Mouse (Mus musculus) hindbrain, postnatal 0 days (tissue): ENCODE data around the gene Olfr1477. TPM values are rescaled to one million over a fixed set of nuclear protein-coding genes. Genes with fewer than 3 reads are reported as not detected.
"Not testable (repeated sequence)": the region's sequence is repeated elsewhere in the genome, so short reads cannot be mapped to it uniquely, and the experiment has no call there.

Experiments
- ATAC-seq: fragments of 200-750 bp; cut with Nextera tagmentation; 2 replicates; pipeline ENCODE4 v1.8.0; 2017; ENCODE audit warnings: mild to moderate bottlenecking, moderate TSS enrichment, moderate library complexity
- DNase-seq: peaks from one replicate; pipeline ENCODE4 v3.0.0-alpha.2; 2015; ENCODE audit warnings: low spot score
- H3K27ac ChIP-seq: fragments of 300-500 bp; sonication (generic); 2 replicates; pipeline ENCODE4 v1.5.1; 2014; ENCODE audit warnings: mild to moderate bottlenecking
- H3K27me3 ChIP-seq: fragments of 300-500 bp; sonication (generic); 2 replicates; pipeline ENCODE4 v1.6.1; 2014; ENCODE audit warnings: low read length, mixed read lengths; ENCODE audit not compliant: insufficient read depth
- H3K36me3 ChIP-seq: fragments of 300-500 bp; sonication (generic); 2 replicates; pipeline ENCODE4 v1.6.1; 2014; ENCODE audit warnings: low read length, mixed read lengths; ENCODE audit not compliant: insufficient read depth
- H3K4me1 ChIP-seq: fragments of 300-500 bp; sonication (generic); 2 replicates; pipeline ENCODE4 v1.6.1; 2014; ENCODE audit warnings: antibody characterized with exemption, low read length, mixed read lengths; ENCODE audit not compliant: insufficient read depth
- H3K4me2 ChIP-seq: fragments of 300-500 bp; sonication (generic); 2 replicates; pipeline ENCODE4 v1.6.1; 2014; ENCODE audit warnings: low read depth, mild to moderate bottlenecking, low read length, moderate library complexity, mixed read lengths
- H3K4me3 ChIP-seq: fragments of 300-500 bp; sonication (generic); 2 replicates; pipeline ENCODE4 v1.5.1; 2014; ENCODE audit warnings: low read length
- H3K9ac ChIP-seq: fragments of 300-500 bp; sonication (generic); replicated peaks from 2 replicates; pipeline ENCODE4 v1.6.1; 2014; ENCODE audit warnings: mild to moderate bottlenecking, low read length, moderate library complexity, mixed read lengths
- H3K9me3 ChIP-seq: fragments of 300-500 bp; sonication (generic); 2 replicates; pipeline ENCODE4 v1.6.1; 2016; ENCODE audit warnings: low read length, mixed read lengths
- CTCF ChIP-seq: IDR thresholded peaks from 2 replicates; pipeline ENCODE4 v1.5.1; 2016; ENCODE audit warnings: antibody characterized with exemption, control low read depth, low read depth
- WGBS: fragments of 180-500 bp; shearing (Covaris S2); extraction: QIAGEN DNeasy Blood & Tissue Kit; methylation state at CpG from one replicate; pipeline ENCODE4 v1.1.7; 2014; 5-methylcytosine and 5-hydroxymethylcytosine counted together
- polyA plus RNA-seq: library from polyadenylated mRNA; unstranded; fragments of >200 nt; fragmentation: Nextera tagmentation; extraction: Ambion mirVana; gene quantifications from 2 replicates; pipeline ENCODE4 v1.2.1, GENCODE M21; 2015
- total RNA-seq: library from RNA; depleted of rRNA; stranded (reverse); fragments of >200 nt; gene quantifications from 2 replicates; pipeline ENCODE4 v1.2.3, GENCODE M21; 2014; rRNA removed

Gene Olfr1477
- total RNA-seq: not detected in 2 replicates
- polyA plus RNA-seq: not detected in 2 replicates

GRCm38 (mm10) chr19:13500246-13500645, at the start of gene Olfr1477:
Gene Olfr1477 (plus strand): TSS chr19:13500546.
- Histone ChIP-seq H3K9me3 (no peaks in the 10 kb centered on the region), H3K4me1 (no peaks in the 10 kb centered on the region), H3K27ac (no peak within 1 kb of the TSS), H3K4me3 (no peak within 1 kb of the TSS), H3K4me2 (no peak within 1 kb of the TSS), H3K36me3 (no peaks in the 10 kb centered on the region), H3K9ac (no peak within 1 kb of the TSS), H3K27me3 (no peaks in the 10 kb centered on the region)
- DNase-seq (no peak), ATAC-seq (no peak)
- TF ChIP-seq CTCF: no peak
- 74% methylated on average over 3 of the region's 3 CpGs for WGBS

GRCm38 (mm10) chr19:13455986-13456385, 44.4 kb upstream of the Olfr1477 start, which contains the start of gene Olfr1472:
Gene Olfr1472 (minus strand): TSS chr19:13456086.
- Histone ChIP-seq H3K9me3 (0 out of 2 replicates have a peak, but pooled peaks cover 3% of the 10 kb centered on the region), H3K27ac (no peak within 1 kb of the TSS), H3K4me2 (no peak within 1 kb of the TSS), H3K4me3 (no peak within 1 kb of the TSS), H3K9ac (no peak within 1 kb of the TSS), H3K27me3 (no peaks in the 10 kb centered on the region), H3K4me1 (no peaks in the 10 kb centered on the region), H3K36me3 (no peaks in the 10 kb centered on the region)
- TF ChIP-seq CTCF: no peak
- DNase-seq (no peak), ATAC-seq (no peak)
- 69% methylated on average over 1 of the region's 1 CpGs for WGBS

- not testable (repeated sequence) for H3K9me3 ChIP-seq, H3K4me2 ChIP-seq, H3K27ac ChIP-seq, H3K27me3 ChIP-seq, ATAC-seq, H3K9ac ChIP-seq, H3K36me3 ChIP-seq, DNase-seq, H3K4me1 ChIP-seq, H3K4me3 ChIP-seq
- WGBS: 79% methylated on average over 4 of the region's 4 CpGs
These were observed 31.1 kb upstream of the Olfr1477 start, which contains the start of gene Olfr1474 for GRCm38 (mm10) chr19:13469265-13469664. Gene Olfr1474 (plus strand): TSS chr19:13469565.

- Histone ChIP-seq H3K27me3 (no peaks in the 10 kb centered on the region), H3K4me2 (no peak within 1 kb of the TSS), H3K4me3 (no peak within 1 kb of the TSS), H3K4me1 (no peaks in the 10 kb centered on the region), H3K9ac (no peak within 1 kb of the TSS), H3K27ac (no peak within 1 kb of the TSS), H3K36me3 (no peaks in the 10 kb centered on the region), H3K9me3 (no peaks in the 10 kb centered on the region)
- TF ChIP-seq CTCF: no peak
- DNase-seq: no peak
- no peak for ATAC-seq
These were observed 20.2 kb upstream of the Olfr1477 start, which contains the start of gene Olfr1475 for GRCm38 (mm10) chr19:13480096-13480495. Gene Olfr1475 (minus strand): TSS chr19:13480196.

- no peak for TF ChIP-seq CTCF
- H3K4me1 ChIP-seq: no peaks in the 10 kb centered on the region
- DNase-seq: no peak
- H3K9me3 ChIP-seq: peaks cover 5% of the 10 kb centered on the region
- ATAC-seq: no peak
- H3K36me3 ChIP-seq: no peaks in the 10 kb centered on the region
- no peak within 1 kb of the TSS for H3K4me2 ChIP-seq
- no peak within 1 kb of the TSS for H3K9ac ChIP-seq
- WGBS: 70% methylated on average over 2 of the region's 2 CpGs
- H3K4me3 ChIP-seq: no peak within 1 kb of the TSS
- H3K27ac ChIP-seq: no peak within 1 kb of the TSS
- H3K27me3 ChIP-seq: no peaks in the 10 kb centered on the region
These were observed 27.3 kb downstream of the Olfr1477 start, which contains the start of gene Olfr1480 for GRCm38 (mm10) chr19:13527613-13528012. Gene Olfr1480 (plus strand): TSS chr19:13527913.

Other genes starting within 250 kb of the Olfr1477 start
- not detected in 2 replicates for gene Olfr1465, start 185.0 kb upstream of the Olfr1477 start, total RNA-seq
- not detected in 2 replicates for gene Olfr1465, start 185.0 kb upstream of the Olfr1477 start, polyA plus RNA-seq
- not detected in 2 replicates for gene Olfr1466, start 161.7 kb upstream of the Olfr1477 start, total RNA-seq
- not detected in 2 replicates for gene Olfr1466, start 161.7 kb upstream of the Olfr1477 start, polyA plus RNA-seq
- not detected in 2 replicates for gene Olfr1467, start 138.3 kb upstream of the Olfr1477 start, total RNA-seq
- gene Olfr1467, start 138.3 kb upstream of the Olfr1477 start, polyA plus RNA-seq: not detected in 2 replicates
- not detected in 2 replicates for gene Olfr1469, start 92.7 kb upstream of the Olfr1477 start, total RNA-seq
- gene Olfr1469, start 92.7 kb upstream of the Olfr1477 start, polyA plus RNA-seq: not detected in 2 replicates
- gene Olfr1471, start 57.1 kb upstream of the Olfr1477 start, total RNA-seq: not detected in 2 replicates
- not detected in 2 replicates for gene Olfr1471, start 57.1 kb upstream of the Olfr1477 start, polyA plus RNA-seq
- gene Olfr1472, start 44.5 kb upstream of the Olfr1477 start, total RNA-seq: not detected in 2 replicates
- not detected in 2 replicates for gene Olfr1472, start 44.5 kb upstream of the Olfr1477 start, polyA plus RNA-seq
- gene Olfr1474, start 31.0 kb upstream of the Olfr1477 start, total RNA-seq: not detected in 2 replicates
- gene Olfr1474, start 31.0 kb upstream of the Olfr1477 start, polyA plus RNA-seq: not detected in 2 replicates
- not detected in 2 replicates for gene Olfr1475, start 20.4 kb upstream of the Olfr1477 start, total RNA-seq
- not detected in 2 replicates for gene Olfr1475, start 20.4 kb upstream of the Olfr1477 start, polyA plus RNA-seq
- gene Olfr1480, start 27.4 kb downstream of the Olfr1477 start, total RNA-seq: not detected in 2 replicates
- not detected in 2 replicates for gene Olfr1480, start 27.4 kb downstream of the Olfr1477 start, polyA plus RNA-seq
- gene Olfr1484, start 83.0 kb downstream of the Olfr1477 start, total RNA-seq: not detected in 2 replicates
- gene Olfr1484, start 83.0 kb downstream of the Olfr1477 start, polyA plus RNA-seq: not detected in 2 replicates
- not detected in 2 replicates for gene Olfr1487, start 116.8 kb downstream of the Olfr1477 start, total RNA-seq
- gene Olfr1487, start 116.8 kb downstream of the Olfr1477 start, polyA plus RNA-seq: not detected in 2 replicates
- gene Olfr1489, start 131.1 kb downstream of the Olfr1477 start, total RNA-seq: not detected in 2 replicates
- gene Olfr1489, start 131.1 kb downstream of the Olfr1477 start, polyA plus RNA-seq: not detected in 2 replicates
- not detected in 2 replicates for gene Olfr1490, start 150.5 kb downstream of the Olfr1477 start, total RNA-seq
- gene Olfr1490, start 150.5 kb downstream of the Olfr1477 start, polyA plus RNA-seq: not detected in 2 replicates
- not detected in 2 replicates for gene Olfr1491, start 196.7 kb downstream of the Olfr1477 start, total RNA-seq
- gene Olfr1491, start 196.7 kb downstream of the Olfr1477 start, polyA plus RNA-seq: not detected in 2 replicates
- not detected in 2 replicates for gene Olfr1493-ps1, start 222.7 kb downstream of the Olfr1477 start, total RNA-seq
- not detected in 2 replicates for gene Olfr1493-ps1, start 222.7 kb downstream of the Olfr1477 start, polyA plus RNA-seq
- gene Olfr1494, start 239.2 kb downstream of the Olfr1477 start, total RNA-seq: not detected in 2 replicates
- not detected in 2 replicates for gene Olfr1494, start 239.2 kb downstream of the Olfr1477 start, polyA plus RNA-seq